Mouse (Mus musculus) cerebellum, adult 2 months (tissue): Measurements from ENCODE around the gene Rps11.

ENCODE experiments used
- CTCF ChIP-seq: fragments of 200-500 bp; IDR thresholded peaks from 2 replicates; pipeline ENCODE4 v1.5.1; 2011; ENCODE audit warnings: low read depth, mild to moderate bottlenecking, control low read depth, low read length, moderate library complexity, borderline replicate concordance; ENCODE audit not compliant: insufficient read depth
- POLR2A ChIP-seq: fragments of 200-500 bp; IDR thresholded peaks from 2 replicates; pipeline ENCODE4 v1.6.1; 2011; ENCODE audit warnings: low read length, control low read depth, borderline replicate concordance; ENCODE audit not compliant: insufficient read depth

- TF ChIP-seq CTCF (no peak), POLR2A (no peak)
Measured at GRCm38 (mm10) chr7:45151303-45151702, 27.1 kb upstream of the Rps11 start.
